Mouse (Mus musculus) retina, embryonic 14.5 days (tissue): Measurements from ENCODE around the gene Gm7324.
"Not testable (repeated sequence)": the region's sequence is repeated elsewhere in the genome, so short reads cannot be mapped to it uniquely, and the experiment has no call there.

Source experiments
- DNase-seq: peaks from one replicate; pipeline ENCODE4 v3.0.0-alpha.2; 2015; ENCODE audit warnings: low spot score

The Gm7324 gene

DNA sequence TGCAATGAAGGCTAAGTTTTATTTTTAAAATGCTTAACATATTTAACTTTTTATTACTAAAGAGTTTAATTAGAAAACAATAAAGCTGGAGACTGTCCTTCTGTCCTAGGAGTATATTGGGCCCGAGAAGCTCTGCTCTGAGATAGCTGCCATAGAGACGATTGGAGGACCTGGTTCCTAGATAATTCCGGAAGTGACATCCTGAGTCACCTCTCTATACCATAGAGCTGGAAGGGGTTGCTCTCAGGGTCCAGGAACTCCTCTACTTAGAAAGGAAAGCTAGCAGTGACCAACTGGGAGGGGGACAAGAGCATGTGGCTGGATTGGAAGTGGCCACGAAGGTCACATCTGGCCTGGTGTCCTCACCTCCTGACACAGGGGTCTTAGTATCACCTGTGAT is at the start of gene Gm7324:
TSS of gene Gm7324 (plus strand) at position 208 of the 400 bp plus-strand sequence.
- DNase-seq = not testable (repeated sequence)

DNA sequence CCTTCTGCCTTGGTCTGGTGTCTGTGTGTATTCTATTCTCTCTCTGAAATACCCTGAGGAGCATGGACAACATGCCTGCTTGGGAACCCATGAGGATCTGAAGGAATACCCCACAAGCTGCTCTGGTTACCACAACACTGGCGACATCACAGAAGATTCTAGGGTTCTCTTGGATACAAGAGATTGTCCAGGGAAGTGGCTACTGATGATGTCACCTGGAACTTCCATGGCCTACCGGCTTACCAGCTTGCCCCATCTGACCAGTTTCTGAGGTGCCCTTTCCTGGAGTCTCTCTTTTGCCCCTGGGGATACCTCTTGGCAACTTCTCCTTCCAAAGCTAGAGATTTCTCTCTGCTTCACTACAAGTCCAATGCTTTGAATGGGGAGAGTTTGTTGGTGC is 20.5 kb upstream of the Gm7324 start, which contains the start of gene Gm8165:
TSS of gene Gm8165 (minus strand) at position 101 of the 400 bp plus-strand sequence.
- not testable (repeated sequence) for DNase-seq

DNA sequence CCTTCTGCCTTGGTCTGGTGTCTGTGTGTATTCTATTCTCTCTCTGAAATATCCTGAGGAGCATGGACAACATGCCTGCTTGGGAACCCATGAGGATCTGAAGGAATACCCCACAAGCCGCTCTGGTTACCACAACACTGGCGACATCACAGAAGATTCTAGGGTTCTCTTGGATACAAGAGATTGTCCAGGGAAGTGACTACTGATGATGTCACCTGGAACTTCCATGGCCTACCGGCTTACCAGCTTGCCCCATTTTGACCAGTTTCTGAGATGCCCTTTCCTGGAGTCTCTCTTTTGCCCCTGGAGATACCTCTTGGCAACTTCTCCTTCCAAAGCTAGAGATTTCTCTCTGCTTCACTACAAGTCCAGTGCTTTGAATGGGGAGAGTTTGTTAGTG is 29.8 kb downstream of the Gm7324 start, which contains the start of gene Gm16506:
TSS of gene Gm16506 (minus strand) at position 101 of the 400 bp plus-strand sequence.
- DNase-seq = not testable (repeated sequence)

DNA sequence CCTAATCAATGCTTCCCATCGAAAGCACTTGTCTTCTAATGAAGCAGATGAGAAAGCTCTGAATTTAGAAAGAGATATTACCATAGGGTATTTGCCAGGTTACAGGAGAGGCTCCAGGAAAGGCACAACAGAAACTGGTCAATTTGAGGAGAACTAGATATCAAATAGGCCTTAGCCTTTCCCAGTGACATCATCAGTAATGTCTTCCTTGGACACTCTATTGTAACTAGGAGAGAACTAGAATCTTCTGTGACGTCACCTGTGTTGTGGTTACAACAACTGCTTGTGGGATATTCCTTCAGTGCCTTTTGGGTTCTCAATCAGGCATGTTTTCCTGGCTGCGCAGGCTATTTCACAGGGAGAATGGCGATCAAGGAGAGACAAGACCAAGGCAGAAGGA is 49.9 kb downstream of the Gm7324 start, which contains the start of gene Gm6526:
TSS of gene Gm6526 (plus strand) at position 301 of the 400 bp plus-strand sequence.
- DNase-seq = not testable (repeated sequence)
